Mouse (Mus musculus): ENCODE data around the gene Med20. TPM values are rescaled to one million over a fixed set of nuclear protein-coding genes. Genes with fewer than 3 reads are reported as not detected.
A peak's percentile ranks its signal among the peaks of the same experiment; 100 is the strongest.
"Not testable (repeated sequence)": the region's sequence is repeated elsewhere in the genome, so short reads cannot be mapped to it uniquely, and the experiment has no call there.

Gene Med20
- polyA plus RNA-seq, 1 experiment from 2014 or later: 34.9 TPM

GRCm38 (mm10) chr17:47654346-47654745, 43.0 kb downstream of the Med20 start:
- H3K9me3 ChIP-seq (replicated peaks; ENCODE audit: control insufficient read depth, low read length): not testable (repeated sequence)

DNA sequence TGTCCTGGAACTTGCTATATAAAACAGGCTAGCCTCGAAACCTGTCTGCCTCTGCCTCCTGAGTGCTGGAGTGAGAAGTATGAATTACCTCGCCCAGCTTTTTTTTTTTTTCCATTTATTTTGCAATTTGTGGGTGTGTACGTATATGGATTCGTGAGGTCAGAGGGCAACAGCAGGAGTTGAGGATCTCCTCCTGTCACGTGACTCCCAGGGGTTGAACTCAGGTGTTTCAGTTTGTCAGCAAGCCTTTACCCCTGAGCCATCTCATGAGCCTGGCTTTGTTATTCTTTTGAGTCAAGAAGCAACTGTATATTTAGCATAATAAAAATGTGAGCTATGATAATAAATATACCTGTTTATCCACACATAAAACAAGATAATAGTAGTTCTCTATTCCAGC, 44.3 kb downstream of the Med20 start:
- no peaks in the 10 kb centered on the region for H3K27me3 ChIP-seq (ENCODE audit: control insufficient read depth, insufficient read depth, low read length)
- no peak overlapping the region for H3K27ac ChIP-seq (ENCODE audit: low read length)
- 88% methylated on average over 5 of the region's 5 CpGs for WGBS
- no peaks in the 10 kb centered on the region for H3K9me3 ChIP-seq (replicated peaks; ENCODE audit: control insufficient read depth, low read length)
- no peak overlapping the region for H3K9ac ChIP-seq (ENCODE audit: low read length)
- no peaks in the 10 kb centered on the region for H3K4me1 ChIP-seq (ENCODE audit: control insufficient read depth, insufficient read depth, low read length)
- no peak overlapping the region for H3K4me2 ChIP-seq (ENCODE audit: low read depth, low read length)
- no peaks in the 10 kb centered on the region for H3K36me3 ChIP-seq (ENCODE audit: control insufficient read depth, insufficient read depth)
- ATAC-seq (replicated peaks; ENCODE audit: extremely low read depth, insufficient read depth, low FRiP score): no peak
- H3K4me3 ChIP-seq (ENCODE audit: low read length): no peak overlapping the region

More at GRCm38 (mm10) chr17:47654346-47654745, 43.0 kb downstream of the Med20 start:
- H3K4me3 ChIP-seq (ENCODE audit: low read length); H3K4me1 ChIP-seq (ENCODE audit: control insufficient read depth, insufficient read depth, low read length); H3K27me3 ChIP-seq (ENCODE audit: control insufficient read depth, insufficient read depth, low read length); H3K9ac ChIP-seq (ENCODE audit: low read length); H3K27ac ChIP-seq (ENCODE audit: low read length); H3K36me3 ChIP-seq (ENCODE audit: control insufficient read depth, insufficient read depth); H3K4me2 ChIP-seq (ENCODE audit: low read depth, low read length); ATAC-seq (replicated peaks; ENCODE audit: extremely low read depth, insufficient read depth, low FRiP score): not testable (repeated sequence)
- WGBS: 90% methylated on average over 8 of the region's 8 CpGs

DNA sequence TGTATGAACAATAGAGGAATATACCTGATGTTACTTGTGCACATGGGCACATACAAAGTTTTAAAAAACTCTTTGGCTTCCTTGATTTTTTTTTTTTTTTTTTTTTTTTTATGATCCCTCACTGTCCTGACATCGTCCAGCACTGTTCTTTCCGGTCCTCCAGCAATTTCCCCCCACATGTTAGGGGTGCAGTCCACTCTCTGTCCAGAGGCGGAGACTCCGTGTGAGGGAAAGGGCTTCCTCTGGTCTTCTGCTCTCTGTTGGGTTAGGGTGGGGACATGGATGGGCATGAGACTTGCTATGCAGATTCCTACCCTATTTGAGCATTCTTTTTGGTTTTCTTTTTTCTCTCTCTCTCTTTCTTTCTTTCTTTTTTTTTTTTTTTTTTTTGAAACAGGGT, 46.5 kb downstream of the Med20 start:
- no peak for ATAC-seq (replicated peaks; ENCODE audit: extremely low read depth, insufficient read depth, low FRiP score)
- no peaks in the 10 kb centered on the region for H3K36me3 ChIP-seq (ENCODE audit: control insufficient read depth, insufficient read depth)
- H3K27ac ChIP-seq (ENCODE audit: low read length): no peak overlapping the region
- no peaks in the 10 kb centered on the region for H3K4me1 ChIP-seq (ENCODE audit: control insufficient read depth, insufficient read depth, low read length)
- WGBS: 75% methylated on average over 4 of the region's 4 CpGs
- H3K4me3 ChIP-seq (ENCODE audit: low read length): no peak overlapping the region
- H3K9ac ChIP-seq (ENCODE audit: low read length): no peak overlapping the region
- no peaks in the 10 kb centered on the region for H3K27me3 ChIP-seq (ENCODE audit: control insufficient read depth, insufficient read depth, low read length)
- no peaks in the 10 kb centered on the region for H3K9me3 ChIP-seq (replicated peaks; ENCODE audit: control insufficient read depth, low read length)
- H3K4me2 ChIP-seq (ENCODE audit: low read depth, low read length): no peak overlapping the region

DNA sequence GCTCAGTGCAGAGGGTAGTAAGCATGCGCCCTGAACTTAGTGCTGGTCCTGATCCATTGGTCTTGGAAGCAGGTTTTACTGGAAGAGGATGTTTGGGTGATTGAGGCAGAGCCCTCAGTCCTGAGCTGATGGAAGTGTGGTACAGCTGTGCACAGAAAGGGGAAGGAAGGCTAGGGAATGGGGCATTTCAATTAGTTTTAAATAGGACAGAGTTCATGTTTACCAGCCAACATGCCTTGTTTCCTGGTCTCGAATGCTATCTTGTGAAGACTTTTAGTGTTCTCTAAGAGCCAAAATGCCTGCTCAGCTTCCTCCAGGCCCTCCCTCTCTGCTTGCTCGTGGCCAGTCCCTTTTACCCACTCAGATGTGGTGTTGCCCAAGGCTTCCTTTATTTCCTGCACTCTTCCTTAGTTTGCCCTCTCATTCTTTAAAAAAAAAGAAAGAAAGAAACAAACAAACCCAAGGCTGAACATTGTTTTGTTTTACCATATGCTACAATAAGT, 47.4 kb downstream of the Med20 start:
- ATAC-seq (replicated peaks; ENCODE audit: extremely low read depth, insufficient read depth, low FRiP score): no peak
- Histone ChIP-seq H3K27me3 (ENCODE audit: control insufficient read depth, insufficient read depth, low read length) (no peaks in the 10 kb centered on the region), H3K9me3 (replicated peaks; ENCODE audit: control insufficient read depth, low read length) (no peaks in the 10 kb centered on the region), H3K4me3 (ENCODE audit: low read length) (no peak overlapping the region), H3K27ac (ENCODE audit: low read length) (no peak overlapping the region), H3K36me3 (ENCODE audit: control insufficient read depth, insufficient read depth) (no peaks in the 10 kb centered on the region), H3K9ac (ENCODE audit: low read length) (no peak overlapping the region), H3K4me1 (ENCODE audit: control insufficient read depth, insufficient read depth, low read length) (no peaks in the 10 kb centered on the region), H3K4me2 (ENCODE audit: low read depth, low read length) (no peak overlapping the region)
- 81% methylated on average over 3 of the region's 3 CpGs for WGBS

GRCm38 (mm10) chr17:47663009-47663713, 51.8 kb downstream of the Med20 start:
- H3K9me3 ChIP-seq (replicated peaks; ENCODE audit: control insufficient read depth, low read length): no peaks in the 10 kb centered on the region
- H3K4me3 ChIP-seq (ENCODE audit: low read length): no peak overlapping the region
- H3K27ac ChIP-seq (ENCODE audit: low read length): no peak overlapping the region
- ATAC-seq (replicated peaks; ENCODE audit: extremely low read depth, insufficient read depth, low FRiP score): no peak
- WGBS: 66% methylated on average over 9 of the region's 9 CpGs
- H3K9ac ChIP-seq (ENCODE audit: low read length): no peak overlapping the region
- H3K27me3 ChIP-seq (ENCODE audit: control insufficient read depth, insufficient read depth, low read length): no peaks in the 10 kb centered on the region
- peaks cover 3% of the 10 kb centered on the region; the same call in 1 of the 2 replicates for H3K4me1 ChIP-seq (ENCODE audit: control insufficient read depth, insufficient read depth, low read length)
- H3K4me2 ChIP-seq (ENCODE audit: low read depth, low read length): no peak overlapping the region
- no peaks in the 10 kb centered on the region for H3K36me3 ChIP-seq (ENCODE audit: control insufficient read depth, insufficient read depth)

DNA sequence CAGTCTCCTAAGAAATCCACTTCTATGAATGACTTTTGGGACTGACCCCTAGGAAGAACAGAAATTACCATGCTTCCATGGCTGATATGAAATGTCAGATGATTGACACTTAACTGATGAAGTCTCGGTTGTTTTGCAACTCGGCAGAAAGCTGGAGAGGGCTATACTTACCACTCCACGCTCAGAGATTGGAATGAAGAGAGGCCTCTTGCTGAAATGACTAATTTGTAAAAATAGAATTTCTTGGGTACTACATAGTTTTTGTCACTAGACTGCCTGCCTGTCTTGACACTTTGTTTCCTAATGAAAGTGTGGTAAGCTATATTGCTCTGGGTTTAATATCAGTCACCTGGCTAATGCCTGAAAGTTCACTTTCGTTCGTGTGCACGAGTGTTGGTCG, 53.1 kb downstream of the Med20 start:
- H3K27ac ChIP-seq (ENCODE audit: low read length): no peak overlapping the region
- 58% methylated on average over 7 of the region's 7 CpGs for WGBS
- H3K36me3 ChIP-seq (ENCODE audit: control insufficient read depth, insufficient read depth): no peaks in the 10 kb centered on the region
- no peak overlapping the region for H3K4me3 ChIP-seq (ENCODE audit: low read length)
- H3K9me3 ChIP-seq (replicated peaks; ENCODE audit: control insufficient read depth, low read length): no peaks in the 10 kb centered on the region
- ATAC-seq (replicated peaks; ENCODE audit: extremely low read depth, insufficient read depth, low FRiP score): no peak
- no peak overlapping the region for H3K9ac ChIP-seq (ENCODE audit: low read length)
- H3K4me1 ChIP-seq (ENCODE audit: control insufficient read depth, insufficient read depth, low read length): peaks cover 3% of the 10 kb centered on the region; the same call in 1 of the 2 replicates
- H3K4me2 ChIP-seq (ENCODE audit: low read depth, low read length): no peak overlapping the region
- no peaks in the 10 kb centered on the region for H3K27me3 ChIP-seq (ENCODE audit: control insufficient read depth, insufficient read depth, low read length)

DNA sequence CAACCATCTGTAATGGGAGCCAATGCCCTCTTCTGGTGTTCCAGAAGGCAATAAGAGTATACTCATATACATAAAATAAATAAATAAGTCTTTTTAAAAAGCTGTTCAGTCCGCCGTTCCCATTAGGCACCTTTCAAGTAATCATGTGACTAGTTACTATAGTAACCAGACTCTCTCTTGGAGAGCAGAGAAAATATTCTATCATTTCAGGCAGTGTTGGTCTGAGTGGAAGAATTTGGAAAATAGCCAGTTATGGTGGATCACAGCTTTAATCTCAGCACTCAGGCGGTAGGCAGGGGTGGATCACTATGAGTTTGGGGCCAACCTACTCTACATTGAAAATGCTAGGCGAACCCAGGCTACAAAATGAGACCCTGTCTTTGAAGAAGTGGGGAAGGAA, 57.8 kb downstream of the Med20 start:
- no peak overlapping the region for H3K9ac ChIP-seq (ENCODE audit: low read length)
- H3K27ac ChIP-seq (ENCODE audit: low read length): no peak overlapping the region
- H3K27me3 ChIP-seq (ENCODE audit: control insufficient read depth, insufficient read depth, low read length): peaks cover 8% of the 10 kb centered on the region; the same call in 1 of the 2 replicates
- no peaks in the 10 kb centered on the region for H3K36me3 ChIP-seq (ENCODE audit: control insufficient read depth, insufficient read depth)
- H3K9me3 ChIP-seq (replicated peaks; ENCODE audit: control insufficient read depth, low read length): no peaks in the 10 kb centered on the region
- no peak for ATAC-seq (replicated peaks; ENCODE audit: extremely low read depth, insufficient read depth, low FRiP score)
- H3K4me1 ChIP-seq (ENCODE audit: control insufficient read depth, insufficient read depth, low read length): peaks cover 13% of the 10 kb centered on the region
- H3K4me2 ChIP-seq (ENCODE audit: low read depth, low read length): no peak overlapping the region
- WGBS: 71% methylated on average over 4 of the region's 4 CpGs
- H3K4me3 ChIP-seq (ENCODE audit: low read length): no peak overlapping the region

- ATAC-seq (replicated peaks; ENCODE audit: extremely low read depth, insufficient read depth, low FRiP score): peak; percentile 18; the same call in 1 of the 2 replicates
- WGBS: 27% methylated on average over 14 of the region's 14 CpGs
- H3K4me2 ChIP-seq (ENCODE audit: low read depth, low read length): peak overlapping the region; percentile 87
- peaks cover 4% of the 10 kb centered on the region; the same call in 1 of the 2 replicates for H3K36me3 ChIP-seq (ENCODE audit: control insufficient read depth, insufficient read depth)
- H3K27me3 ChIP-seq (ENCODE audit: control insufficient read depth, insufficient read depth, low read length): peaks cover 8% of the 10 kb centered on the region; the same call in 1 of the 2 replicates
- H3K4me3 ChIP-seq (ENCODE audit: low read length): peak overlapping the region; percentile 60
- H3K4me1 ChIP-seq (ENCODE audit: control insufficient read depth, insufficient read depth, low read length): peaks cover 9% of the 10 kb centered on the region
- H3K27ac ChIP-seq (ENCODE audit: low read length): no peak overlapping the region
- peak overlapping the region; percentile 69 for H3K9ac ChIP-seq (ENCODE audit: low read length)
- H3K9me3 ChIP-seq (replicated peaks; ENCODE audit: control insufficient read depth, low read length): no peaks in the 10 kb centered on the region
Observed at GRCm38 (mm10) chr17:47671988-47672310, 60.6 kb downstream of the Med20 start.

- Histone ChIP-seq H3K36me3 (ENCODE audit: control insufficient read depth, insufficient read depth) (peaks cover 4% of the 10 kb centered on the region; the same call in 1 of the 2 replicates), H3K27me3 (ENCODE audit: control insufficient read depth, insufficient read depth, low read length) (peaks cover 8% of the 10 kb centered on the region; the same call in 1 of the 2 replicates), H3K27ac (ENCODE audit: low read length) (no peak overlapping the region), H3K4me3 (ENCODE audit: low read length) (peak overlapping the region; percentile 60), H3K4me2 (ENCODE audit: low read depth, low read length) (peak overlapping the region; percentile 87), H3K4me1 (ENCODE audit: control insufficient read depth, insufficient read depth, low read length) (peaks cover 9% of the 10 kb centered on the region), H3K9ac (ENCODE audit: low read length) (peak overlapping the region; percentile 69), H3K9me3 (replicated peaks; ENCODE audit: control insufficient read depth, low read length) (no peaks in the 10 kb centered on the region)
- peak; percentile 87 for ATAC-seq (replicated peaks; ENCODE audit: extremely low read depth, insufficient read depth, low FRiP score)
- 4% methylated on average over 68 of the region's 68 CpGs for WGBS
Observed at GRCm38 (mm10) chr17:47672311-47673111, 61.1 kb downstream of the Med20 start.
